Mouse (Mus musculus) lung, embryonic 16.5 days (tissue): ENCODE measurements around the gene Eml6. TPM values are rescaled to one million over a fixed set of nuclear protein-coding genes. Genes with fewer than 3 reads are reported as not detected.
A peak's percentile ranks its signal among the peaks of the same experiment; 100 is the strongest.
"Not testable (repeated sequence)": the region's sequence is repeated elsewhere in the genome, so short reads cannot be mapped to it uniquely, and the experiment has no call there.

Source experiments
- ATAC-seq: fragments of 200-750 bp; cut with Nextera tagmentation; 2 replicates; pipeline ENCODE4 v1.8.0; 2017; ENCODE audit warnings: low read depth, mild to moderate bottlenecking, moderate library complexity
- H3K27ac ChIP-seq: fragments of 300-500 bp; sonication (generic); 2 replicates; pipeline ENCODE4 v1.5.1; 2014; ENCODE audit warnings: mild to moderate bottlenecking, control low read depth, low read length
- H3K27me3 ChIP-seq: fragments of 300-500 bp; sonication (generic); 2 replicates; pipeline ENCODE4 v1.6.1; 2014; ENCODE audit warnings: low read depth, low read length, mixed read lengths; ENCODE audit not compliant: control insufficient read depth, insufficient read depth
- H3K36me3 ChIP-seq: fragments of 300-500 bp; sonication (generic); 2 replicates; pipeline ENCODE4 v1.6.1; 2014; ENCODE audit warnings: low read length; ENCODE audit not compliant: control insufficient read depth, insufficient read depth
- H3K4me1 ChIP-seq: fragments of 300-500 bp; sonication (generic); replicated peaks from 2 replicates; pipeline ENCODE4 v1.6.1; 2014; ENCODE audit warnings: low read length, mixed read lengths; ENCODE audit not compliant: control insufficient read depth, insufficient read depth
- H3K4me2 ChIP-seq: fragments of 300-500 bp; sonication (generic); 2 replicates; pipeline ENCODE4 v1.6.1; 2014; ENCODE audit warnings: low read depth, low read length, control low read depth
- H3K4me3 ChIP-seq: fragments of 300-500 bp; sonication (generic); 2 replicates; pipeline ENCODE4 v1.5.1; 2014; ENCODE audit warnings: mild to moderate bottlenecking, low read length, control low read depth
- H3K9ac ChIP-seq: fragments of 300-500 bp; sonication (generic); 2 replicates; pipeline ENCODE4 v1.6.1; 2014; ENCODE audit warnings: low read length, control low read depth
- H3K9me3 ChIP-seq: fragments of 300-500 bp; sonication (generic); 2 replicates; pipeline ENCODE4 v1.6.1; 2016; ENCODE audit warnings: low read length; ENCODE audit not compliant: control insufficient read depth
- WGBS: fragments of 180-500 bp; shearing (Covaris S2); extraction: QIAGEN DNeasy Blood & Tissue Kit; methylation state at CpG from one replicate; pipeline ENCODE4 v1.1.7; 2014; 5-methylcytosine and 5-hydroxymethylcytosine counted together
- polyA plus RNA-seq: library from polyadenylated mRNA; unstranded; fragments of >200 nt; fragmentation: Nextera tagmentation; extraction: Ambion mirVana; gene quantifications from 2 replicates; pipeline ENCODE4 v1.2.1, GENCODE M21; 2015

The Eml6 gene
- polyA plus RNA-seq, 1 experiment from 2014 or later = 0.25 TPM

DNA sequence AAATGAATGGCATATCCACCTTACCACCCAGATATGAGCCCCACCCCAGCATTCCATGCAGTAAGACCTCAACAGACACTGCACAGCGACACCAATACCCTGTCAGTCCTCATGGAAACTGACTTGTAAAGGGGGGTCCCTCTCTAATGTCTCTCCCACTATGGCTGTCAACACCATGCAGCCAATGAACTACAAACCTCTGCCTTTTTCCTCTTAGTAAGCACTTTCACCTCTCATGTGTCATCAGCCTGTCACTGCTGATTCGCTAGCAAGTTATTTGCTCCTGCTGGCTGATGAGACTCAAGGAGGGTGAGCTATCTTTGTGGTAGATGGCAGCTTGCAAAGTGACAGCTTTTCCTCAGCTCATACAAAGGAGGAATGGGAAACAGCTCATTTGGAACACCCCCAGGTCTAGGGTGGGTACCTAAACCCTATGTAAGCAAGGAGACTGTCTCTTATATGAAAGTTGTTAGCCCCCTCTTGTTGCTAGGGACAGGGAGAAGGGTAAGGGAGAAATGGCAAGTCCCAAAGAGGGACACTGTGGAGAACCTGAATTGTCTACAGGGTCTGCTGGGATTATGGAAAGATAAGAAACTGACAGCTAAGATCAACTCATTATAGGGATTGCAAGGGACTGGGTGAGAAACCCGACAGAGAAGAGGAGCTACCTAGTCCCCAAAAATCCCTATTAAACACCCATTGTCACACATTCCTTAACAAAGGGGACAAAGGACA is 255.0 kb downstream of the Eml6 start:
- Histone ChIP-seq H3K9me3 (no peaks in the 10 kb centered on the region), H3K9ac (no peak overlapping the region), H3K27ac (no peak overlapping the region), H3K4me3 (no peak overlapping the region), H3K36me3 (no peaks in the 10 kb centered on the region), H3K27me3 (no peaks in the 10 kb centered on the region), H3K4me2 (no peak overlapping the region), H3K4me1 (no peaks in the 10 kb centered on the region)
- ATAC-seq = peak; percentile 12; the same call in 1 of the 2 replicates
- WGBS = 40% methylated on average over 3 of the region's 3 CpGs

DNA sequence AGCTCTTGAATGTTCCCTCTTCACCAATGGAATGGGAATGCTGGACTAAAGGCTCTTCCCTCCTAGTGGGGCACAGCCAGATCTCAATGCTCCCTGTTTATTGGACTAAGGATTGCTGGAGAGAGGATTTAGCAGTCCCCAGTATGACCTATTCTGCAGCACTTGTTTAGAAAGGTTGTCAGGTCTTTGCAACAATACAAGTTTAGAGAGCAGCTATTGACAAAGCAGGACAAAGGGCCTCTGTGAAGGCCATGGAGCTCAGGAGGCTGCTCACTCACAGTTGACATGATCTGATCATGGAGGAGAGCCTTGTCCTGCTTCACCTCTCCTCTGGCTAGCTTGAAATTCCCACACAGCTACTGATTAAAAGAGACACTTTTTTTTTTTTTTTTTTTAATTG is 257.3 kb downstream of the Eml6 start:
- no peak overlapping the region for H3K27ac ChIP-seq
- no peaks in the 10 kb centered on the region for H3K4me1 ChIP-seq
- no peaks in the 10 kb centered on the region for H3K36me3 ChIP-seq
- ATAC-seq = no peak
- no peaks in the 10 kb centered on the region for H3K27me3 ChIP-seq
- H3K4me2 ChIP-seq = no peak overlapping the region
- no peak overlapping the region for H3K9ac ChIP-seq
- no peaks in the 10 kb centered on the region for H3K9me3 ChIP-seq
- no peak overlapping the region for H3K4me3 ChIP-seq

DNA sequence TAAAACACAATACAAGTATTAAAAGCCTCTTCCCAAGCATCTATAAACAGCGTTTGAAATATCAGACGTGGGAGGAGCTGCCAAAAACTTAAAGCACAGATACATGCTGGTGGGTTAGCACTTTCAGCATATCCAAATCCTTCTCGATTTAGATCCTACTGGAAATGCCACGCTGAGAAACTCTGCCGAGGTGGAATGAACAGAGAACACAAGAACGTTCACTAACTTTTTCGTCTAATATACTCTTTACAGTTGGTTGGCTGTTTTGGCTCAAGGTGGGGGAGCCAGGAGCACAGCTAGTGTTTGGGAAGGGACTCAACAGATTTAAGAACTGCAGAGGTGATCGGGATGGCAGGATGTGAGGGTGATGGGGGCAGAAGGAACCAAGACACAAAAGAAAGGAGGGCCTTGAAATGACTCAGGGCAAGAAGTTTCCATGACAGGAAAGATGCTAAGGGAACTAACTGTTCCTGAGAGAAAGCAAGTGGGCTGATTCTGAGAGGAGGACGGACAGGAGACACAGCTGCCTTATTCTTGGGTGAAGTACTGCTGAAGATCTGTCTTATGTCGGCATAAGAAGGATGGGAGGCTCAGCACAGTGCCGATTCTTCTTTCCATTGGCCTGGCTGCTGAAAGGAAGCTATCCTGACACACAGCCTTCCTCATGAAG is 259.4 kb downstream of the Eml6 start:
- Histone ChIP-seq H3K9ac (no peak overlapping the region), H3K27me3 (no peaks in the 10 kb centered on the region), H3K27ac (no peak overlapping the region), H3K4me2 (no peak overlapping the region), H3K4me1 (no peaks in the 10 kb centered on the region), H3K9me3 (no peaks in the 10 kb centered on the region), H3K36me3 (no peaks in the 10 kb centered on the region), H3K4me3 (no peak overlapping the region)
- no peak for ATAC-seq
- 74% methylated on average over 11 of the region's 11 CpGs for WGBS

DNA sequence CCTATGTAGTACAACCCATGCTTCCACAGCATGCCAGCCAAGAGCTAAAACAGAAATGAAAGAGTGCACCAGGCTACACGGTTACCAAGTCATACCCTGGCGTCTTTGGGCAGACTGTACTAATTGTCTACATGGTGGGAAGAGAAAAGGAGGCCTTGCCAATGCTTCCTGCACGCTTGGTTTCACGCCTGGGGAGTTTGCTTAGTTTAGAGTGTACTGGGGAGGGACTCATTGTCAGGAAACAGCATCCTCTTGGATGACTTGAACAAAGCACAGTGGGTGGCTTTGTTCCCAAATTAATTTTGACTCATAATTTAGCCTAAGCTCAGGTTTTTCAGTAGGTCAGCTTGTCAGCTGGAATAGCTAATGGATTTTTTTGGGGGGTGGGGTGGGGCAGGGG is 260.8 kb downstream of the Eml6 start:
- no peak overlapping the region for H3K4me3 ChIP-seq

DNA sequence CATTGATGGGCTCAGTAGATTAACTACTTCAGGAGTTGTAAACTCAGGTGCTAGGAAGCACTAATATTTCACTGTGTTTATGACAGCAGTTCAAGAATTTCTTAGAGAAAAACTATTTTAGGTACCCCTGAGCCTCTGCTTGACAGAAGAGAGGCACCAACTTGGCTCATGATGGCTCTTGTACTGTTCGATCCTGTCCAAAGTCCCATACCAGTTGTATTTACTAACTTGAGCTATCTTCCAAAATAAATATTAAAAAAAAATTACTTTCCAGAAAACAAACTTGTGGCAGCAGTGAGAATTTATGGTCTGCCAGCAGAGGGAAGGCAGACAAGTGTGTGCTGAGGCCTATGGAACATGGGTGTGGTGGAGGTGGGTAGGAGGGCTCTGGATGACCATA is 263.1 kb downstream of the Eml6 start:
- Histone ChIP-seq H3K27ac (no peak overlapping the region), H3K27me3 (no peaks in the 10 kb centered on the region), H3K4me1 (no peaks in the 10 kb centered on the region), H3K4me2 (no peak overlapping the region), H3K9ac (no peak overlapping the region), H3K36me3 (no peaks in the 10 kb centered on the region), H3K9me3 (no peaks in the 10 kb centered on the region), H3K4me3 (no peak overlapping the region)
- 78% methylated on average over 1 of the region's 1 CpGs for WGBS
- no peak for ATAC-seq

More for the DNA sequence above, 260.8 kb downstream of the Eml6 start:
- H3K9me3 ChIP-seq = no peaks in the 10 kb centered on the region
- H3K27me3 ChIP-seq = no peaks in the 10 kb centered on the region
- H3K27ac ChIP-seq = no peak overlapping the region
- H3K4me1 ChIP-seq = no peaks in the 10 kb centered on the region
- no peaks in the 10 kb centered on the region for H3K36me3 ChIP-seq
- no peak overlapping the region for H3K4me2 ChIP-seq
- WGBS = 78% methylated on average over 4 of the region's 4 CpGs
- no peak for ATAC-seq
- no peak overlapping the region for H3K9ac ChIP-seq

DNA sequence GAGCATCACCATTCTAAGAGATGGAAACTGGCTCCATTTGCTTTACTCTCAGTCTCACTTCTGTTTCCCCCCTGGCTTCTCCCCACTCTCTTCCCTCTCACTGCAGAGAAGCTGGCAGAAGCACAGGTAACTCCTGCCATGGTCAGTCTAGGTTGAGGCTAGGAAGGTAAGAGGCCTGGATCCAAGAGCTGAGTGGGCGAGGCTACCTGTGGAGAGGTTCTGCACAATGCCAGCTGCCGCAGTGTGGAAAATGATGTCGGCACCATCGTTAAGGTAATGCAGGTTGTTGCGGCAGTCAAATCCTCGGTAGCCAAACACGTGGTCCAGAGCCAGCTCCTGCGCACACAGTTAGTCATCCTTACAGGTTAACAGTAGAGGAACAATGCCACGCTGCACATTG is 264.4 kb downstream of the Eml6 start:
- no peak overlapping the region for H3K9ac ChIP-seq
- H3K36me3 ChIP-seq = no peaks in the 10 kb centered on the region
- H3K9me3 ChIP-seq = no peaks in the 10 kb centered on the region
- H3K4me3 ChIP-seq = no peak overlapping the region
- H3K27ac ChIP-seq = no peak overlapping the region
- H3K4me2 ChIP-seq = no peak overlapping the region
- 93% methylated on average over 9 of the region's 9 CpGs for WGBS
- H3K27me3 ChIP-seq = no peaks in the 10 kb centered on the region
- H3K4me1 ChIP-seq = no peaks in the 10 kb centered on the region
- no peak for ATAC-seq

DNA sequence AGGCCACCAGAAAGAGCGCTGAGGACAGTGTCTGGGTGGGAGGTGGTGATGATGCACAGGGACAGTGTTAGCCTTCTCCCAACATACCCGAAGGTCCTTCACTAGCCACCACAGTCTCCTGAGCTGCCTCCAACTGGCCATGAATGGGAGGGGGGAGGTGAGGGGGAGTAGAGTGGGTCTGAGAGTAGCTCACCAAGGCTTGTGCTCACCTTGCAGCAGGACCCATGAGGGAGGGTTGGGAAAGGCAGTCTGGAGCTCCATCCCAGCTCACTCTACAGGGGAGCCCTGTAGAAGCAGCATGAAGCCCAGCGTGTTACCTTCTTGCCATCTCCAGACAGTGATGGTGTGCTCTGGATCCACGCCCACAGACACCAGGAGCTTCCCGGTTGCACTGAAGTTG is 267.2 kb downstream of the Eml6 start:
- H3K36me3 ChIP-seq = no peaks in the 10 kb centered on the region
- H3K27ac ChIP-seq = no peak overlapping the region
- 84% methylated on average over 5 of the region's 5 CpGs for WGBS
- no peak overlapping the region for H3K4me3 ChIP-seq
- no peaks in the 10 kb centered on the region for H3K9me3 ChIP-seq
- no peaks in the 10 kb centered on the region for H3K4me1 ChIP-seq
- ATAC-seq = no peak
- no peaks in the 10 kb centered on the region for H3K27me3 ChIP-seq
- H3K4me2 ChIP-seq = no peak overlapping the region
- no peak overlapping the region for H3K9ac ChIP-seq

DNA sequence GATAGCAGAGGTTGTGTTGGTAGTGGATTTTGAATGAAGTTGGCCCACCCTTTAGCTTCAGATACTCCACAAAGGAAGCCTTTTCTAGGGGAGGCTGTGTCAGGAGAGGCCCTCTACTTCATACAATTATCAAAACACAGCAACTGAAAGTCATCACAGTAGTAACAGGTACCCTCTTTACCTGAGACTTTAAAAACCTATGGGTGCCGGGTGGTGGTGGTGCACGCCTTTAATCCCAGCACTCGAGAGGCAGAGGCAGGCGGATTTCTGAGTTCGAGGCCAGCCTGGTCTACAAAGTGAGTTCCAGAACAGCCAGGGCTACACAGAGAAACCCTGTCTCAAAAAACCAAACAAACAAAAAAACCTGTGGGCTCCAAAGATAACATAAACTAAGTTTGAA is 269.8 kb downstream of the Eml6 start:
- ATAC-seq = not testable (repeated sequence)
- whole genome bisulfite sequencing = 97% methylated on average over 5 of the region's 5 CpGs

DNA sequence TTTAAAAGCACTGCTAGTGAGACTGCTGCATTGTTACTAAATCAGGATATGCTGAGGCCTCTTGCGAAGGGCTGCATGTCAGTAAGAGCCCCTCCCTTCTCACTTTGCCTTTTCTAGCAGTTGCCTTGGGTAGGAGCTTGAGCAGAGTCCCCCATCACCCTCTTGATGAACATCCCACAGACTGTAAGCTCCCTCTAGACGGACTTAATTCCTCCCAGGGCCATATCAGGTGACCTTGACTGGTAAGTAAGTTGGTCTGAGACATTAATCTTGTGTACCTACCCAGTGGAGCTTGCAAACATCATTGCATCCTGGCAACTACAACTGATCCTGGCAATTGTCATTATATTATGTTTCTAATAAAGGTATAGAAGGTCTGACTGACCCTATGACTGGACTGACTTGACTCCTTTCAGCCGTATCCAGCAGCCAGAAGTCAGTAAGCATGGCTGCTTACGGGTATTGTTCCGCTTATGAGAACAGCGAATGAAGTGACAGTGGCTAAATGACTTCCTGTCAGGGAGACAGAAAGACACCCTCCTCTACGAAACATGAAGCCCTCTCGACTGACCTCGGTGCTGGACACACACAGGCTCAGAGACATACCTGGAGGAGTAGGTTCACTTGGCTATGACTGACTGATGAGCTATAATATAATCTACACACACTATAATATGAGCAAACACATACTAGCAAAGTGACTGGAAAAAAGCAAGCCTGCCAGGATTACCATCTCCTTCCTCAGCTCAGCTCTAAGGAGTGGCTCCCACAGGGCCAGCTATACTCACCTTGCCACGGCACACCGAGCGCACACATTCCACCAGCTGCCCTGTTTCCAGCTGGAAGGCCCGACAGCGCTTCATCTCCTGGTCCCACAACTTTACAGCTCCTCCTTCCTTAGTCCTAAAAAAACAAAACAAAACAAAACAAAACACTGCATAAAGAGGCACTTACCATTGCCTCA is 273.9 kb downstream of the Eml6 start:
- Histone ChIP-seq H3K27ac (no peak overlapping the region), H3K4me1 (no peaks in the 10 kb centered on the region), H3K4me3 (no peak overlapping the region), H3K9me3 (no peaks in the 10 kb centered on the region), H3K4me2 (no peak overlapping the region), H3K27me3 (no peaks in the 10 kb centered on the region), H3K36me3 (peaks cover 5% of the 10 kb centered on the region; the same call in 1 of the 2 replicates), H3K9ac (no peak overlapping the region)
- WGBS = 71% methylated on average over 14 of the region's 14 CpGs
- no peak for ATAC-seq

More for the DNA sequence above, 269.8 kb downstream of the Eml6 start:
- H3K4me1 ChIP-seq, H3K4me3 ChIP-seq, H3K4me2 ChIP-seq, H3K36me3 ChIP-seq, H3K27ac ChIP-seq, H3K27me3 ChIP-seq, H3K9me3 ChIP-seq, H3K9ac ChIP-seq: not testable (repeated sequence)
